Mouse (Mus musculus): ENCODE results near the gene Ccdc85b. TPM values are rescaled to one million over a fixed set of nuclear protein-coding genes. Genes with fewer than 3 reads are reported as not detected.
A peak's percentile ranks its signal among the peaks of the same experiment; 100 is the strongest.

Ccdc85b gene
- polyA plus RNA-seq, 1 experiment from 2014 or later, result 5.7 TPM

DNA sequence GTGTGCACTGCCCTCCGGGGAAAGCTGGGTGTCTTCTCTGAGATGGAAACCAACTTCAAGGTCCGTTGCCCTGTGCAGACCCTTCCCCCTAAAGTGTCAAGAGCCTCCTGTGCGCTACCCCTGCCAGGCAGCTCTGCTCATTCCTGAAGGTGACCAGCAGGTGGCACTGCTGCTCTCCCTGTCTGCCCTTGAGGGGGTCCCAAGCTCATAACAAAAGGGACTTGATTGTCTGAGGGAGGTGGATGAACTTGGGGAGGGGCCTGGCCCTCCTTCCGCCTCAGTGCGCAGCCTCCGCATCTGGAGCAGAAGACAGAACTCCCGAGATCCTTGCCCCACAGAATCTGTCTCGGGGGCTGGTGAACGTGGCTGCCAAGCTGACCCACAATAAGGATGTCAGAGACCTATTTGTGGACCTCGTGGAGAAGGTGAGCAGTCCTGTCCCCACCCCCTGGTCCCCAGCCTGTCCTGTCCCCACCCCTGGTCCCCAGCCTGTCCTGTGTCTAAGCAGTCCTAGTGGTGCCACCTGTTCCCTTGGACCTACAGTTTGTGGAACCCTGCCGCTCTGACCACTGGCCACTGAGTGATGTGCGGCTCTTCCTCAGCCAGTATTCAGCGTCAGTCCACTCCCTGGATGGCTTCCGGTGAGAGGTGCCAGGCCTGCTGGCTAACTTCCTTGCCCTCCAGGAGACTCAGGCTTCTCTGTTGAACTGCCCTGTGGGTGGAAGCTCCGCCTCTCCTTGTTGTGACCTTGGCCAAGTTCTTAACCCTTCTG is 6.3 kb upstream of the Ccdc85b start:
- Histone ChIP-seq H3K9ac (ENCODE audit: low read depth, low read length) (peak overlapping the region; percentile 59), H3K4me2 (ENCODE audit: low read depth, low read length) (peak overlapping the region; percentile 46), H3K4me1 (ENCODE audit: control insufficient read depth, insufficient read depth, low read length) (peaks cover 13% of the 10 kb centered on the region), H3K9me3 (ENCODE audit: control insufficient read depth, low read length) (no peaks in the 10 kb centered on the region), H3K27ac (replicated peaks; ENCODE audit: low read depth, low read length) (0 out of 2 replicates have a peak overlapping the region, but pooled peaks have one; percentile 42), H3K4me3 (ENCODE audit: low read depth, low read length) (peak overlapping the region; percentile 23), H3K36me3 (ENCODE audit: control insufficient read depth, insufficient read depth, low read length) (peaks cover 53% of the 10 kb centered on the region), H3K27me3 (replicated peaks; ENCODE audit: control insufficient read depth, insufficient read depth, low read length) (no peaks in the 10 kb centered on the region)
- WGBS, result 35% methylated on average over 15 of the region's 15 CpGs
- ATAC-seq (ENCODE audit: low read depth), result peak; percentile 73; the same call in 1 of the 2 replicates
- peak; percentile 86 for DNase-seq (ENCODE audit: low spot score)

DNA sequence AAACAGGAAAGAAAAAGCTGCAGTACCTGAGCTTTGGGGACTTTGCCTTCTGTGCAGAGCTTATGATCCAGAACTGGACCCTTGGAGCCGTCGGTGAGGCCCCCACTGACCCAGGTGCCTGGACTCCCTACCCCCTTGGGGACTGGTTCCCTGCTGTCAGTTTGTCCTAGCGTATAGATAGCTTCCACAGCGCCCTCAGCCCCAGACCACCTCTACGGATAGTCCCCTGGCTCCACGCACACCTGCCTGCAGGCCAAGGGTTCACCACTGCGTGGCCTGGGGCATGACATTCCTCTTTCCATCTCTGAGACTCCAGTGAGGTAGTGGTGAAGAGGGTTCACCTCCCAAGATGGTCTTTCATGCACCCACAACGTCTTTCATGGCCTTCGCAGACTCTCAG is 5.5 kb upstream of the Ccdc85b start:
- 83% methylated on average over 9 of the region's 9 CpGs for WGBS
- Histone ChIP-seq H3K9ac (ENCODE audit: low read depth, low read length) (no peak overlapping the region), H3K4me3 (ENCODE audit: low read depth, low read length) (no peak overlapping the region), H3K27me3 (replicated peaks; ENCODE audit: control insufficient read depth, insufficient read depth, low read length) (no peaks in the 10 kb centered on the region), H3K4me1 (ENCODE audit: control insufficient read depth, insufficient read depth, low read length) (peaks cover 13% of the 10 kb centered on the region), H3K27ac (replicated peaks; ENCODE audit: low read depth, low read length) (no peak overlapping the region), H3K4me2 (ENCODE audit: low read depth, low read length) (no peak overlapping the region), H3K9me3 (ENCODE audit: control insufficient read depth, low read length) (no peaks in the 10 kb centered on the region), H3K36me3 (ENCODE audit: control insufficient read depth, insufficient read depth, low read length) (peaks cover 53% of the 10 kb centered on the region)
- DNase-seq (ENCODE audit: low spot score) (no peak), ATAC-seq (ENCODE audit: low read depth) (no peak)

GRCm38 (mm10) chr19:5461411-5461810 is 3.7 kb upstream of the Ccdc85b start:
- ATAC-seq (ENCODE audit: low read depth), result no peak
- Histone ChIP-seq H3K4me3 (ENCODE audit: low read depth, low read length) (peak overlapping the region; percentile 68), H3K9ac (ENCODE audit: low read depth, low read length) (peak overlapping the region; percentile 71), H3K27ac (replicated peaks; ENCODE audit: low read depth, low read length) (no peak overlapping the region), H3K4me2 (ENCODE audit: low read depth, low read length) (peak overlapping the region; percentile 96), H3K27me3 (replicated peaks; ENCODE audit: control insufficient read depth, insufficient read depth, low read length) (no peaks in the 10 kb centered on the region), H3K9me3 (ENCODE audit: control insufficient read depth, low read length) (no peaks in the 10 kb centered on the region), H3K4me1 (ENCODE audit: control insufficient read depth, insufficient read depth, low read length) (peaks cover 16% of the 10 kb centered on the region), H3K36me3 (ENCODE audit: control insufficient read depth, insufficient read depth, low read length) (peaks cover 36% of the 10 kb centered on the region)
- WGBS, result 82% methylated on average over 6 of the region's 6 CpGs
- no peak for DNase-seq (ENCODE audit: low spot score)

DNA sequence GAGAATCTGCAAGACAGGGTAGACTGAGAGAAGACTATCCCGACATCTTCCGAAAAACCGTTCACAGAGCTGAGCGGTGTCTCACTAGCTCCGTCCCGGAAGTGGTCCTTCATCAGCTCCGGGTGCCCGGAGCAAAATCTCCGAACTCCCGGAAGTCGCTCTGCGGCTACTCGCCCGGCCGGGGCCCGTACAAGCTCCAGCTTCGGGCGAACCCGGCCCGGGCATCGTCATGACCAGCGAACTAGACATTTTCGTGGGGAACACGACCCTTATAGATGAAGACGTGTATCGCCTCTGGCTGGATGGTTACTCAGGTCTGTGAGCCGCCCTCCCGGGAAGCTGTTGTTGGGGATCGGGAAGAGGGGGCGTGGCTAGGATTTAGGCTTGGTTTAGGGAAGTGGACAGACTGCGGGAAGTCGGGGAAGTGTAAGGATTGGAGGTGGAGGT is 2.8 kb upstream of the Ccdc85b start, which contains the start of gene Fibp:
Gene Fibp (plus strand): TSS at position 151 of the 447 bp plus-strand sequence.
- no peak within 1 kb of the TSS; the same call in 1 of the 2 replicates for H3K27ac ChIP-seq (replicated peaks; ENCODE audit: low read depth, low read length)
- peak; percentile 94 for DNase-seq (ENCODE audit: low spot score)
- H3K36me3 ChIP-seq (ENCODE audit: control insufficient read depth, insufficient read depth, low read length), result peaks cover 27% of the 10 kb centered on the region
- peaks cover 25% of the 10 kb centered on the region for H3K4me1 ChIP-seq (ENCODE audit: control insufficient read depth, insufficient read depth, low read length)
- no peaks in the 10 kb centered on the region for H3K27me3 ChIP-seq (replicated peaks; ENCODE audit: control insufficient read depth, insufficient read depth, low read length)
- H3K4me2 ChIP-seq (ENCODE audit: low read depth, low read length), result peak within 1 kb of the TSS; percentile 96
- H3K4me3 ChIP-seq (ENCODE audit: low read depth, low read length), result peak within 1 kb of the TSS; percentile 68
- under 1% methylated on average over 30 of the region's 32 CpGs for WGBS
- ATAC-seq (ENCODE audit: low read depth), result peak; percentile 74
- peak within 1 kb of the TSS; percentile 71 for H3K9ac ChIP-seq (ENCODE audit: low read depth, low read length)
- no peaks in the 10 kb centered on the region for H3K9me3 ChIP-seq (ENCODE audit: control insufficient read depth, low read length)

- Histone ChIP-seq H3K27ac (replicated peaks; ENCODE audit: low read depth, low read length) (no peak overlapping the region), H3K4me3 (ENCODE audit: low read depth, low read length) (peak overlapping the region; percentile 68), H3K9ac (ENCODE audit: low read depth, low read length) (peak overlapping the region; percentile 71), H3K9me3 (ENCODE audit: control insufficient read depth, low read length) (no peaks in the 10 kb centered on the region), H3K4me1 (ENCODE audit: control insufficient read depth, insufficient read depth, low read length) (peaks cover 27% of the 10 kb centered on the region), H3K4me2 (ENCODE audit: low read depth, low read length) (peak overlapping the region; percentile 96), H3K27me3 (replicated peaks; ENCODE audit: control insufficient read depth, insufficient read depth, low read length) (no peaks in the 10 kb centered on the region), H3K36me3 (ENCODE audit: control insufficient read depth, insufficient read depth, low read length) (peaks cover 21% of the 10 kb centered on the region)
- no peak for ATAC-seq (ENCODE audit: low read depth)
- 33% methylated on average over 3 of the region's 3 CpGs for WGBS
- DNase-seq (ENCODE audit: low spot score), result no peak
Measured at GRCm38 (mm10) chr19:5459896-5460295, 2.2 kb upstream of the Ccdc85b start.

GRCm38 (mm10) chr19:5459019-5459418 is 1.3 kb upstream of the Ccdc85b start:
- Histone ChIP-seq H3K4me3 (ENCODE audit: low read depth, low read length) (no peak overlapping the region), H3K27ac (replicated peaks; ENCODE audit: low read depth, low read length) (no peak overlapping the region), H3K9me3 (ENCODE audit: control insufficient read depth, low read length) (no peaks in the 10 kb centered on the region), H3K36me3 (ENCODE audit: control insufficient read depth, insufficient read depth, low read length) (peaks cover 22% of the 10 kb centered on the region), H3K27me3 (replicated peaks; ENCODE audit: control insufficient read depth, insufficient read depth, low read length) (no peaks in the 10 kb centered on the region), H3K4me1 (ENCODE audit: control insufficient read depth, insufficient read depth, low read length) (peaks cover 25% of the 10 kb centered on the region), H3K4me2 (ENCODE audit: low read depth, low read length) (no peak overlapping the region), H3K9ac (ENCODE audit: low read depth, low read length) (no peak overlapping the region)
- ATAC-seq (ENCODE audit: low read depth) (no peak), DNase-seq (ENCODE audit: low spot score) (no peak)
- WGBS, result 70% methylated on average over 7 of the region's 7 CpGs

GRCm38 (mm10) chr19:5456922-5457745 is 560 bp downstream of the Ccdc85b start:
- Histone ChIP-seq H3K9me3 (ENCODE audit: control insufficient read depth, low read length) (no peaks in the 10 kb centered on the region), H3K9ac (ENCODE audit: low read depth, low read length) (peak overlapping the region; percentile 76), H3K4me1 (ENCODE audit: control insufficient read depth, insufficient read depth, low read length) (peaks cover 25% of the 10 kb centered on the region), H3K4me3 (ENCODE audit: low read depth, low read length) (peak overlapping the region; percentile 82), H3K4me2 (ENCODE audit: low read depth, low read length) (peak overlapping the region; percentile 100), H3K27me3 (replicated peaks; ENCODE audit: control insufficient read depth, insufficient read depth, low read length) (no peaks in the 10 kb centered on the region), H3K36me3 (ENCODE audit: control insufficient read depth, insufficient read depth, low read length) (peaks cover 9% of the 10 kb centered on the region), H3K27ac (replicated peaks; ENCODE audit: low read depth, low read length) (peak overlapping the region; percentile 87)
- DNase-seq (ENCODE audit: low spot score) (peak; percentile 97), ATAC-seq (ENCODE audit: low read depth) (peak; percentile 95)
- WGBS, result 0% methylated on average over 40 of the region's 70 CpGs

GRCm38 (mm10) chr19:5456241-5456921 is 1.3 kb downstream of the Ccdc85b start:
- Histone ChIP-seq H3K27ac (replicated peaks; ENCODE audit: low read depth, low read length) (peak overlapping the region; percentile 87), H3K9me3 (ENCODE audit: control insufficient read depth, low read length) (no peaks in the 10 kb centered on the region), H3K9ac (ENCODE audit: low read depth, low read length) (peak overlapping the region; percentile 76), H3K36me3 (ENCODE audit: control insufficient read depth, insufficient read depth, low read length) (peaks cover 9% of the 10 kb centered on the region), H3K4me2 (ENCODE audit: low read depth, low read length) (peak overlapping the region; percentile 100), H3K4me1 (ENCODE audit: control insufficient read depth, insufficient read depth, low read length) (peaks cover 23% of the 10 kb centered on the region), H3K4me3 (ENCODE audit: low read depth, low read length) (peak overlapping the region; percentile 82), H3K27me3 (replicated peaks; ENCODE audit: control insufficient read depth, insufficient read depth, low read length) (no peaks in the 10 kb centered on the region)
- WGBS, result 3% methylated on average over 22 of the region's 26 CpGs
- DNase-seq (ENCODE audit: low spot score), result peak; percentile 29
- no peak for ATAC-seq (ENCODE audit: low read depth)

All from embryonic facial prominence, embryonic 14.5 days (tissue).